Mouse (Mus musculus) left cerebral cortex, adult 8-10 months (tissue): ENCODE measurements around the gene 4933409G03Rik. TPM values are rescaled to one million over a fixed set of nuclear protein-coding genes. Genes with fewer than 3 reads are reported as not detected.
"Not testable (repeated sequence)": the region's sequence is repeated elsewhere in the genome, so short reads cannot be mapped to it uniquely, and the experiment has no call there.

Source experiments
- DNase-seq, 2 experiments: peaks; one replicate each; pipeline ENCODE4 v3.0.0; 2022; ENCODE audit warnings: low spot score in 2 of 2
- total RNA-seq, 4 experiments: library from RNA; stranded (reverse); gene quantifications; 2 replicates each; pipeline ENCODE4 v1.2.4; 2022

Gene 4933409G03Rik
- total RNA-seq: not detected

GRCm38 (mm10) chr2:68582113-68582512 lies at the start of gene 4933409G03Rik:
TSS of gene 4933409G03Rik (plus strand) at chr2:68582413.
- DNase-seq: no peak

- no peak for DNase-seq
These were observed 38.0 kb upstream of the 4933409G03Rik start for GRCm38 (mm10) chr2:68544190-68544589.

- peak in 1 of 2 experiments; percentile 52 for DNase-seq
These were observed 21.4 kb upstream of the 4933409G03Rik start for GRCm38 (mm10) chr2:68560821-68561220.

GRCm38 (mm10) chr2:68563331-68563730 lies 18.9 kb upstream of the 4933409G03Rik start:
- no peak for DNase-seq

GRCm38 (mm10) chr2:68568361-68568760 lies 13.9 kb upstream of the 4933409G03Rik start:
- no peak for DNase-seq

GRCm38 (mm10) chr2:68572340-68572739 lies 9.9 kb upstream of the 4933409G03Rik start:
- DNase-seq: no peak

- no peak for DNase-seq
These were observed 10.6 kb downstream of the 4933409G03Rik start for GRCm38 (mm10) chr2:68592765-68593164.

GRCm38 (mm10) chr2:68656186-68656585 lies 74.0 kb downstream of the 4933409G03Rik start, which contains the start of gene 4932414N04Rik:
TSS of gene 4932414N04Rik (plus strand) at chr2:68656486.
- not testable (repeated sequence) for DNase-seq

Other genes starting within 250 kb of the 4933409G03Rik start
- 10 to 100 TPM; 88.4 to 96.1 (median 92.5) TPM for gene Stk39, start 110.1 kb upstream of the 4933409G03Rik start, total RNA-seq
- gene 4932414N04Rik, start 74.1 kb downstream of the 4933409G03Rik start, total RNA-seq: not detected